Mouse (Mus musculus): ENCODE measurements at regions not wholly inside any gene's neighbourhood (a gene's known extent, or its start where the extent isn't known, plus 50 kb on each side); places are given as distances from the start of the nearest gene placed in this dataset.

- Histone ChIP-seq H3K4me2 (replicated peaks; ENCODE audit: low read depth) (no peak overlapping the region), H3K4me3 (ENCODE audit: low read depth, low read length) (no peak overlapping the region), H3K4me1 (replicated peaks; ENCODE audit: control insufficient read depth, insufficient read depth) (no peaks in the 10 kb centered on the region), H3K9ac (ENCODE audit: low read length) (no peak overlapping the region), H3K36me3 (ENCODE audit: control insufficient read depth, insufficient read depth, low read length) (no peaks in the 10 kb centered on the region), H3K9me3 (ENCODE audit: control insufficient read depth, low read length) (no peaks in the 10 kb centered on the region), H3K27ac (replicated peaks) (no peak overlapping the region), H3K27me3 (ENCODE audit: control insufficient read depth, insufficient read depth, low read length) (no peaks in the 10 kb centered on the region)
- ATAC-seq (ENCODE audit: low FRiP score, low TSS enrichment) (0 out of 2 replicates have a peak, but pooled peaks have one; percentile 54), DNase-seq (ENCODE audit: low spot score) (peak; percentile 39)
- 43% methylated on average over 30 of the region's 30 CpGs for WGBS
- TF ChIP-seq EP300 (optimal IDR thresholded peaks at IDR 0.05) (no peak), CTCF (IDR thresholded peaks at IDR 0.05; ENCODE audit: low read depth) (no peak)
Observed at GRCm38 (mm10) chr8:26226612-26227528, 107.5 kb downstream of the Gm45692 start.

- DNase-seq (ENCODE audit: low spot score) (no peak), ATAC-seq (ENCODE audit: low FRiP score, low TSS enrichment) (no peak)
- Histone ChIP-seq H3K27ac (replicated peaks) (no peak overlapping the region), H3K36me3 (ENCODE audit: control insufficient read depth, insufficient read depth, low read length) (no peaks in the 10 kb centered on the region), H3K27me3 (ENCODE audit: control insufficient read depth, insufficient read depth, low read length) (no peaks in the 10 kb centered on the region), H3K9ac (ENCODE audit: low read length) (no peak overlapping the region), H3K4me3 (ENCODE audit: low read depth, low read length) (no peak overlapping the region), H3K4me2 (replicated peaks; ENCODE audit: low read depth) (no peak overlapping the region), H3K9me3 (ENCODE audit: control insufficient read depth, low read length) (no peaks in the 10 kb centered on the region), H3K4me1 (replicated peaks; ENCODE audit: control insufficient read depth, insufficient read depth) (no peaks in the 10 kb centered on the region)
- no peak for TF ChIP-seq CTCF (IDR thresholded peaks at IDR 0.05; ENCODE audit: low read depth)
- no peak for TF ChIP-seq EP300 (optimal IDR thresholded peaks at IDR 0.05)
- 57% methylated on average over 5 of the region's 5 CpGs for WGBS
Observed at GRCm38 (mm10) chr8:26227529-26227895, 108.2 kb downstream of the Gm45692 start.

DNA sequence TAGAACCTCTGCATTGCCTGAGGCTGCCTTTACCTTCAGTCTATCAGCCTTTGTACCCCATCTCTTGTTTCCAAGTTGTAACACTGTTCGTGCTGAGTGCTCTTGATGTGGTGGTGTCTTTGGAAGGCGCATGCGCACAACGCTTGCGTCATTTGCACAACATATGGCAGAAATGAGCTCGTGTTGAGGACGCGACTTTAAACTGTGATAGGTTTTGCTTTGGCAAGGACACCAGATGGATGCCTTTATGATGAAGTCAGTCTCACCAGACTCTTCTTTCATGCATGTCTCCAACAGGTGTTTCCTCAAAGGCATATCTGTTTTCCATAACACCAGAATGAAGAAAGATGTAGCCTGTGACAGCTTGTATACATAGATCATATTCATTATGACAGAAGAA is 110.2 kb downstream of the Gm45692 start:
- Histone ChIP-seq H3K9me3 (ENCODE audit: control insufficient read depth, low read length) (no peaks in the 10 kb centered on the region), H3K36me3 (ENCODE audit: control insufficient read depth, insufficient read depth, low read length) (no peaks in the 10 kb centered on the region), H3K4me2 (replicated peaks; ENCODE audit: low read depth) (no peak overlapping the region), H3K9ac (ENCODE audit: low read length) (no peak overlapping the region), H3K27ac (replicated peaks) (no peak overlapping the region), H3K4me1 (replicated peaks; ENCODE audit: control insufficient read depth, insufficient read depth) (no peaks in the 10 kb centered on the region), H3K27me3 (ENCODE audit: control insufficient read depth, insufficient read depth, low read length) (no peaks in the 10 kb centered on the region), H3K4me3 (ENCODE audit: low read depth, low read length) (no peak overlapping the region)
- no peak for DNase-seq (ENCODE audit: low spot score)
- no peak for ATAC-seq (ENCODE audit: low FRiP score, low TSS enrichment)
- WGBS, result 83% methylated on average over 8 of the region's 8 CpGs
- no peak for TF ChIP-seq CTCF (IDR thresholded peaks at IDR 0.05; ENCODE audit: low read depth)
- TF ChIP-seq EP300 (optimal IDR thresholded peaks at IDR 0.05), result no peak

GRCm38 (mm10) chr8:26239075-26239474 is 119.7 kb downstream of the Gm45692 start:
- Histone ChIP-seq H3K9me3 (ENCODE audit: control insufficient read depth, low read length) (no peaks in the 10 kb centered on the region), H3K4me3 (ENCODE audit: low read depth, low read length) (no peak overlapping the region), H3K27ac (replicated peaks) (no peak overlapping the region), H3K27me3 (ENCODE audit: control insufficient read depth, insufficient read depth, low read length) (no peaks in the 10 kb centered on the region), H3K4me1 (replicated peaks; ENCODE audit: control insufficient read depth, insufficient read depth) (no peaks in the 10 kb centered on the region), H3K4me2 (replicated peaks; ENCODE audit: low read depth) (no peak overlapping the region), H3K36me3 (ENCODE audit: control insufficient read depth, insufficient read depth, low read length) (no peaks in the 10 kb centered on the region), H3K9ac (ENCODE audit: low read length) (no peak overlapping the region)
- ATAC-seq (ENCODE audit: low FRiP score, low TSS enrichment) (no peak), DNase-seq (ENCODE audit: low spot score) (no peak)
- 86% methylated on average over 2 of the region's 2 CpGs for WGBS
- TF ChIP-seq CTCF (IDR thresholded peaks at IDR 0.05; ENCODE audit: low read depth) (no peak), EP300 (optimal IDR thresholded peaks at IDR 0.05) (no peak)

DNA sequence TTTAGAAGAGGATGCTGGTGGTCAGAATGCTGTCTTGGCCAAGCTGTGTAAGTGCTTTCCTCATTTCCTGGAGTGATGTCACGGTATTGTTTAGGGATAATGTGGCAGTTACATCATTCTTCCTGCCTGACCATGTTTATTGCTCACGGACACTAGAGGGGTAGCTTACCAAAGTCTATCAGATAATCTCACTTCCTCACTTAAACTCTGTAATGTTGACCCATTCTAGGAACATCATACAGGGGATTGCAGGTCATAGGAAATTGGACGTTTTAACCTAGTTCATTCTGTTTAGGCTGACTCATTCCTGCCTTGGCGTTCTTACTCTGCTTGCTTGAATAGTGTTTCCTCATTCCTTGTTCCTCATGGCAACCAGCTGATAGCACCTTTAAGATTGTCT is 120.3 kb downstream of the Gm45692 start:
- ATAC-seq (ENCODE audit: low FRiP score, low TSS enrichment), result peak; percentile 87

GRCm38 (mm10) chr8:26243743-26244142 is 124.4 kb downstream of the Gm45692 start:
- Histone ChIP-seq H3K27me3 (ENCODE audit: control insufficient read depth, insufficient read depth, low read length) (no peaks in the 10 kb centered on the region), H3K36me3 (ENCODE audit: control insufficient read depth, insufficient read depth, low read length) (no peaks in the 10 kb centered on the region), H3K27ac (replicated peaks) (no peak overlapping the region), H3K9me3 (ENCODE audit: control insufficient read depth, low read length) (no peaks in the 10 kb centered on the region), H3K9ac (ENCODE audit: low read length) (no peak overlapping the region), H3K4me3 (ENCODE audit: low read depth, low read length) (no peak overlapping the region), H3K4me1 (replicated peaks; ENCODE audit: control insufficient read depth, insufficient read depth) (no peaks in the 10 kb centered on the region), H3K4me2 (replicated peaks; ENCODE audit: low read depth) (no peak overlapping the region)
- no peak for DNase-seq (ENCODE audit: low spot score)
- WGBS, result 45% methylated on average over 4 of the region's 4 CpGs
- no peak for TF ChIP-seq EP300 (optimal IDR thresholded peaks at IDR 0.05)
- no peak for TF ChIP-seq CTCF (IDR thresholded peaks at IDR 0.05; ENCODE audit: low read depth)
- no peak for ATAC-seq (ENCODE audit: low FRiP score, low TSS enrichment)

More for the DNA sequence above, 120.3 kb downstream of the Gm45692 start:
- H3K27ac ChIP-seq (replicated peaks), result no peak overlapping the region
- H3K36me3 ChIP-seq (ENCODE audit: control insufficient read depth, insufficient read depth, low read length), result no peaks in the 10 kb centered on the region
- TF ChIP-seq CTCF (IDR thresholded peaks at IDR 0.05; ENCODE audit: low read depth) (no peak), EP300 (optimal IDR thresholded peaks at IDR 0.05) (no peak)
- H3K4me2 ChIP-seq (replicated peaks; ENCODE audit: low read depth), result no peak overlapping the region
- H3K27me3 ChIP-seq (ENCODE audit: control insufficient read depth, insufficient read depth, low read length), result no peaks in the 10 kb centered on the region
- 34% methylated on average over 4 of the region's 4 CpGs for WGBS
- DNase-seq (ENCODE audit: low spot score), result no peak
- H3K9ac ChIP-seq (ENCODE audit: low read length), result no peak overlapping the region
- H3K9me3 ChIP-seq (ENCODE audit: control insufficient read depth, low read length), result no peaks in the 10 kb centered on the region
- H3K4me1 ChIP-seq (replicated peaks; ENCODE audit: control insufficient read depth, insufficient read depth), result no peaks in the 10 kb centered on the region
- no peak overlapping the region for H3K4me3 ChIP-seq (ENCODE audit: low read depth, low read length)
